Mouse (Mus musculus): ENCODE measurements around the gene Brip1.

The Brip1 gene

GRCm38 (mm10) chr11:86106596-86106995 is 94.4 kb downstream of the Brip1 start:
- DNase-seq: no peak

GRCm38 (mm10) chr11:86101191-86101590 is 99.8 kb downstream of the Brip1 start:
- no peak for DNase-seq

GRCm38 (mm10) chr11:86099341-86099740 is 101.7 kb downstream of the Brip1 start:
- DNase-seq: no peak

GRCm38 (mm10) chr11:86088815-86089214 is 112.2 kb downstream of the Brip1 start:
- DNase-seq: no peak

- no peak for DNase-seq
Measured at GRCm38 (mm10) chr11:86084522-86084921, 116.5 kb downstream of the Brip1 start.

- DNase-seq: no peak
Measured at GRCm38 (mm10) chr11:86078025-86078424, 123.0 kb downstream of the Brip1 start.

- DNase-seq: no peak
Measured at GRCm38 (mm10) chr11:86076966-86077365, 124.0 kb downstream of the Brip1 start.

GRCm38 (mm10) chr11:86076403-86076802 is 124.6 kb downstream of the Brip1 start:
- no peak for DNase-seq

GRCm38 (mm10) chr11:86075371-86075770 is 125.6 kb downstream of the Brip1 start:
- no peak for DNase-seq

- DNase-seq: peak; percentile 37
Measured at GRCm38 (mm10) chr11:86068651-86069050, 132.3 kb downstream of the Brip1 start.

- peak; percentile 73 for DNase-seq
Measured at GRCm38 (mm10) chr11:86067154-86067553, 133.8 kb downstream of the Brip1 start.

- DNase-seq: no peak
Measured at GRCm38 (mm10) chr11:86064881-86065280, 136.1 kb downstream of the Brip1 start.

- DNase-seq: no peak
Measured at GRCm38 (mm10) chr11:86061243-86061642, 139.8 kb downstream of the Brip1 start.

GRCm38 (mm10) chr11:86059123-86059522 is 141.9 kb downstream of the Brip1 start:
- DNase-seq: no peak

GRCm38 (mm10) chr11:86055806-86056205 is 145.2 kb downstream of the Brip1 start:
- no peak for DNase-seq

- DNase-seq: peak; percentile 96
Measured at GRCm38 (mm10) chr11:86051383-86051782, 149.6 kb downstream of the Brip1 start.

- DNase-seq: no peak
Measured at GRCm38 (mm10) chr11:86050430-86051280, 150.3 kb downstream of the Brip1 start.

GRCm38 (mm10) chr11:86039994-86040393 is 161.0 kb downstream of the Brip1 start:
- DNase-seq: no peak

- peak; percentile 99 for DNase-seq
Measured at GRCm38 (mm10) chr11:86039355-86039754, 161.6 kb downstream of the Brip1 start.

GRCm38 (mm10) chr11:86038701-86039100 is 162.3 kb downstream of the Brip1 start:
- DNase-seq: peak; percentile 86

- no peak for DNase-seq
Measured at GRCm38 (mm10) chr11:86032910-86033309, 168.1 kb downstream of the Brip1 start.

GRCm38 (mm10) chr11:86028034-86028433 is 173.0 kb downstream of the Brip1 start:
- DNase-seq: peak; percentile 52

- DNase-seq: peak; percentile 62
Measured at GRCm38 (mm10) chr11:86026556-86027194, 174.3 kb downstream of the Brip1 start.

- DNase-seq: peak; percentile 24
Measured at GRCm38 (mm10) chr11:86022439-86022838, 178.6 kb downstream of the Brip1 start.

All from retina, postnatal 1 day (tissue).